Mouse (Mus musculus): ENCODE results near the gene Prap1.

DNA sequence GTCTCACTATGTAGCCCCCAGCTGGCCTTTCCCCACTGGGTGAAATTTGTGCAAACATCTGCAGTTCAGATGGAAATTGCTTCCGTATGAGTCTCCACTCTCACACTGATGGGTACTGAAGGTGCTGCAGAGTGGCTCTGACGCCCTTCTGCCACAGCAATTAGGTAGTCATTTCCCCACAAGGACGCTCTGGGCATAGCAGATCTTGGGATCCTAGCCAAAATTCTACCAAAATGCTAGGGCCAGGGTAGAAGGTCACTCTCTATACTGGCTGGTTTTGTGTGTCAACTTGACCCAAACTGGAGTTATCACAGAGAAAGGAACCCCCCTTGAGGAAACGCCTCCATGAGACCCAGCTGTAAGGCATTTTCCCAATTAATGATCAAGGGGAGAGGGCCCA, 10.8 kb downstream of the Prap1 start:
- TF ChIP-seq POLR2A (IDR thresholded peaks at IDR 0.05; ENCODE audit: borderline replicate concordance, control insufficient read depth, low read depth, low read length) (no peak), CTCF (IDR thresholded peaks at IDR 0.05; ENCODE audit: control insufficient read depth, insufficient read depth, low read length) (no peak)

Data from bone marrow, adult 2 months (tissue).